ENCODE assay signal across 9 mouse cellular contexts in the genomic region with DNA sequence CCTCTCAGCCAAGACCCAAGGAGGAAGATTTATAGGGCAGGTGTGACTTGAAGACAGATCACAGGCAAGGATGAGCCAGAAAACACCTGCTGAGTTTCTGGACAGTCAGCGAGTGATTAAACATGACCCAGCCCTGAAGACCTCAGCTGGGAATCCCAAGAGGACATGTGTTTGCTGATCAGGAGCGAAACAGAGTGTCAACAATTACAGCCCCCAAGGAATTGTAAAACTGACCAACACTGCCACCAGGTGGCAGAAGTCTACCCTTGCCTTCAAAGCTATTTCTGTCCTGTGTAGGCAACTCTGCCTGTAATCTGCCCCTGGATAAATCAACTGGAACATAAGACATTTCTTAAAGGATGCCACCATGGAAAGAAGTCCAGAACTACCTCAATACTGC. TPM values are rescaled to one million over a fixed set of nuclear protein-coding genes. Genes with fewer than 3 reads are reported as not detected.
DNase-seq lines count a peak whose midpoint lies in the region; ATAC-seq lines count a peak whose summit lies in the region.
"Had no signal": no experiment of that assay in that cellular context is flagged by ENCODE, and none has a peak within 500 bp of the region (broad histone marks: within the 10 kb centered on the region; RNA-seq: fewer than 3 reads in every experiment).

No protein-coding gene starts in this region.

- H3K9ac ChIP-seq in forebrain, embryonic 13.5 days = no peak overlapping the region
- no peak overlapping the region for H3K9ac ChIP-seq in hindbrain, embryonic 15.5 days

- H3K4me1 ChIP-seq in forebrain, embryonic 13.5 days = peaks cover 9% of the 10 kb centered on the region
- 0 out of 2 replicates have a peak, but pooled peaks cover 8% of the 10 kb centered on the region for H3K4me1 ChIP-seq in hindbrain, embryonic 15.5 days (replicated peaks)
- peaks cover 3% of the 10 kb centered on the region; the same call in 1 of the 2 replicates for H3K4me1 ChIP-seq in midbrain, embryonic 10.5 days

- no peak overlapping the region for H3K27ac ChIP-seq in forebrain, embryonic 13.5 days
- no peak overlapping the region for H3K27ac ChIP-seq in hindbrain, embryonic 15.5 days (replicated peaks)
- H3K27ac ChIP-seq in midbrain, embryonic 10.5 days (replicated peaks) = no peak overlapping the region

- H3K4me2 ChIP-seq in forebrain, embryonic 13.5 days = no peak overlapping the region
- H3K4me2 ChIP-seq in hindbrain, embryonic 15.5 days = no peak overlapping the region

- no peaks in the 10 kb centered on the region for H3K27me3 ChIP-seq in forebrain, embryonic 13.5 days
- H3K27me3 ChIP-seq in hindbrain, embryonic 15.5 days = peaks cover 9% of the 10 kb centered on the region; the same call in 1 of the 2 replicates
- H3K27me3 ChIP-seq in midbrain, embryonic 10.5 days (ENCODE audit: low read depth, poor library complexity, severe bottlenecking) = peaks cover 12% of the 10 kb centered on the region

- WGBS in forebrain, embryonic 13.5 days = 7% methylated on average over 2 of the region's 2 CpGs
- WGBS in hindbrain, embryonic 15.5 days = 2% methylated on average over 2 of the region's 2 CpGs
- 6% methylated on average over 2 of the region's 2 CpGs for WGBS in midbrain, embryonic 10.5 days

- no peak overlapping the region for H3K4me3 ChIP-seq in forebrain, embryonic 13.5 days
- H3K4me3 ChIP-seq in hindbrain, embryonic 15.5 days = no peak overlapping the region
- no peak overlapping the region for H3K4me3 ChIP-seq in midbrain, embryonic 10.5 days
- H3K4me3 ChIP-seq: myocyte had no signal

- H3K36me3 ChIP-seq in forebrain, embryonic 13.5 days (ENCODE audit: poor library complexity, severe bottlenecking) = no peaks in the 10 kb centered on the region
- no peaks in the 10 kb centered on the region for H3K36me3 ChIP-seq in hindbrain, embryonic 15.5 days
- no peaks in the 10 kb centered on the region for H3K36me3 ChIP-seq in midbrain, embryonic 10.5 days

- ATAC-seq in forebrain, embryonic 13.5 days = peak; percentile 84
- ATAC-seq in hindbrain, embryonic 15.5 days (ENCODE audit: low FRiP score, low read depth) = peak; percentile 56

- no peaks in the 10 kb centered on the region for H3K9me3 ChIP-seq in forebrain, embryonic 13.5 days (replicated peaks)
- no peaks in the 10 kb centered on the region for H3K9me3 ChIP-seq in hindbrain, embryonic 15.5 days
- no peaks in the 10 kb centered on the region for H3K9me3 ChIP-seq in midbrain, embryonic 10.5 days (replicated peaks)

- intact Hi-C loops in left cerebral cortex, postnatal 25 days (cut with DNase I) = loop anchor here (1.0 to 5.0 kb wide), 3 partner anchors 66 to 327 kb away; a partner anchor contains a TSS

- DNase-seq in gastrocnemius, adult 18-20 months (ENCODE audit: low spot score) = peak; percentile 68
- DNase-seq in gastrocnemius, postnatal 4 days (ENCODE audit: low spot score in 2 of 2) = no peak
- DNase-seq in c-Kit-positive CD71-negative TER-119-negative erythroid progenitor cells, embryonic 14.5 days (ENCODE audit: low read depth) = peak; percentile 86
- peak; percentile 59 to 74 for DNase-seq in left cerebral cortex, postnatal 25 days (ENCODE audit: low spot score in 2 of 2)
- DNase-seq in midbrain, embryonic 10.5 days (ENCODE audit: low spot score) = peak; percentile 69
- DNase-seq in spleen, adult 12 weeks (ENCODE audit: low spot score) = peak; percentile 56

RNA-seq across cellular contexts. Expression of a gene that starts 6.6 kb away (rescaled TPM):
- total RNA-seq in gastrocnemius, adult 18-20 months (2021) = 10 to 100 TPM; 19.9 to 26.2 TPM
- 10 to 100 TPM; 21.1 to 22.5 TPM for total RNA-seq in gastrocnemius, postnatal 4 days (2021)
- 32.9 and 34.1 TPM in 2 replicates for polyA plus RNA-seq in forebrain, embryonic 13.5 days (2015; fragmentation: Nextera tagmentation; extraction: Ambion mirVana)
- 15.0 and 19.8 TPM in 2 replicates for polyA plus RNA-seq in hindbrain, embryonic 15.5 days (2015; fragmentation: Nextera tagmentation; extraction: Ambion mirVana)
- total RNA-seq in left cerebral cortex, postnatal 25 days (2021) = 10 to 100 TPM; 16.5 to 20.4 TPM
- polyA plus RNA-seq in midbrain, embryonic 10.5 days (2016; fragmentation: Nextera tagmentation; extraction: Ambion mirVana) = 9.2 and 20.5 TPM in 2 replicates
- polyA plus RNA-seq: myocyte had no signal

RNA-seq across cellular contexts. Expression of a gene that starts 14.3 kb away (rescaled TPM):
- not detected for total RNA-seq in gastrocnemius, adult 18-20 months (2021)
- not detected for total RNA-seq in gastrocnemius, postnatal 4 days (2021)
- 0.10 and 0.12 TPM in 2 replicates for polyA plus RNA-seq in forebrain, embryonic 13.5 days (2015; fragmentation: Nextera tagmentation; extraction: Ambion mirVana)
- polyA plus RNA-seq in hindbrain, embryonic 15.5 days (2015; fragmentation: Nextera tagmentation; extraction: Ambion mirVana) = 0.09 and 0.13 TPM in 2 replicates
- total RNA-seq in left cerebral cortex, postnatal 25 days (2021) = not detected
- 0.19 and 0.56 TPM in 2 replicates for polyA plus RNA-seq in midbrain, embryonic 10.5 days (2016; fragmentation: Nextera tagmentation; extraction: Ambion mirVana)
- polyA plus RNA-seq: myocyte had no signal

Comparison
In these comparisons a context has a peak if more than half of its experiments do, and no peak if none do; other contexts are left out.
1. DNase-seq: peak in gastrocnemius, adult 18-20 months (single experiment), c-Kit-positive CD71-negative TER-119-negative erythroid progenitor cells, embryonic 14.5 days (single experiment), left cerebral cortex, postnatal 25 days (2 of 2), midbrain, embryonic 10.5 days (single experiment) and spleen, adult 12 weeks (single experiment); none in gastrocnemius, postnatal 4 days (0 of 2).